Mouse (Mus musculus): ENCODE measurements at regions not wholly inside any gene's neighbourhood (a gene's known extent, or its start where the extent isn't known, plus 50 kb on each side); places are given as distances from the start of the nearest gene placed in this dataset.
A peak's percentile ranks its signal among the peaks of the same experiment; 100 is the strongest.

GRCm38 (mm10) chr11:45738331-45738730 is 113.5 kb upstream of the Clint1 start:
- Histone ChIP-seq H3K36me3 (no peaks in the 10 kb centered on the region), H3K9me3 (no peaks in the 10 kb centered on the region), H3K4me2 (replicated peaks) (no peak overlapping the region), H3K4me3 (no peak overlapping the region), H3K27ac (replicated peaks) (no peak overlapping the region), H3K4me1 (no peaks in the 10 kb centered on the region), H3K27me3 (no peaks in the 10 kb centered on the region), H3K9ac (replicated peaks) (no peak overlapping the region)
- no peak for ATAC-seq (replicated peaks)
- WGBS, result 87% methylated on average over 6 of the region's 6 CpGs

GRCm38 (mm10) chr11:45745941-45746340 is 105.9 kb upstream of the Clint1 start:
- Histone ChIP-seq H3K27ac (replicated peaks) (no peak overlapping the region), H3K36me3 (no peaks in the 10 kb centered on the region), H3K9me3 (no peaks in the 10 kb centered on the region), H3K9ac (replicated peaks) (no peak overlapping the region), H3K4me1 (no peaks in the 10 kb centered on the region), H3K4me2 (replicated peaks) (no peak overlapping the region), H3K4me3 (no peak overlapping the region), H3K27me3 (no peaks in the 10 kb centered on the region)
- 90% methylated on average over 2 of the region's 2 CpGs for WGBS
- no peak for ATAC-seq (replicated peaks)

GRCm38 (mm10) chr11:45750249-45750648 is 101.6 kb upstream of the Clint1 start:
- no peak overlapping the region for H3K9ac ChIP-seq (replicated peaks)
- H3K27me3 ChIP-seq, result no peaks in the 10 kb centered on the region
- H3K4me2 ChIP-seq (replicated peaks), result no peak overlapping the region
- H3K4me1 ChIP-seq, result no peaks in the 10 kb centered on the region
- H3K27ac ChIP-seq (replicated peaks), result no peak overlapping the region
- no peaks in the 10 kb centered on the region for H3K9me3 ChIP-seq
- WGBS, result 83% methylated on average over 2 of the region's 2 CpGs
- ATAC-seq (replicated peaks), result no peak
- H3K36me3 ChIP-seq, result no peaks in the 10 kb centered on the region
- no peak overlapping the region for H3K4me3 ChIP-seq

- Histone ChIP-seq H3K4me3 (no peak overlapping the region), H3K9me3 (no peaks in the 10 kb centered on the region), H3K27ac (replicated peaks) (no peak overlapping the region), H3K4me1 (no peaks in the 10 kb centered on the region), H3K4me2 (replicated peaks) (no peak overlapping the region), H3K36me3 (no peaks in the 10 kb centered on the region), H3K27me3 (no peaks in the 10 kb centered on the region), H3K9ac (replicated peaks) (no peak overlapping the region)
- WGBS, result 44% methylated on average over 1 of the region's 1 CpGs
- 0 out of 2 replicates have a peak, but pooled peaks have one; percentile 53 for ATAC-seq (replicated peaks)
Observed at GRCm38 (mm10) chr11:45752237-45752636, 99.6 kb upstream of the Clint1 start.

- H3K4me3 ChIP-seq, result no peak overlapping the region
- H3K27ac ChIP-seq (replicated peaks), result no peak overlapping the region
- no peak overlapping the region for H3K4me2 ChIP-seq (replicated peaks)
- no peak for ATAC-seq (replicated peaks)
- WGBS, result 63% methylated on average over 2 of the region's 2 CpGs
- H3K36me3 ChIP-seq, result no peaks in the 10 kb centered on the region
- H3K27me3 ChIP-seq, result no peaks in the 10 kb centered on the region
- no peak overlapping the region for H3K9ac ChIP-seq (replicated peaks)
- H3K4me1 ChIP-seq, result no peaks in the 10 kb centered on the region
- no peaks in the 10 kb centered on the region for H3K9me3 ChIP-seq
Observed at GRCm38 (mm10) chr11:45752791-45753190, 99.1 kb upstream of the Clint1 start.

- 0 out of 2 replicates have a peak, but pooled peaks have one; percentile 19 for ATAC-seq (replicated peaks)
- Histone ChIP-seq H3K36me3 (no peaks in the 10 kb centered on the region), H3K27me3 (no peaks in the 10 kb centered on the region), H3K4me1 (peaks cover 3% of the 10 kb centered on the region; the same call in 1 of the 2 replicates), H3K4me3 (no peak overlapping the region), H3K4me2 (replicated peaks) (no peak overlapping the region), H3K27ac (replicated peaks) (no peak overlapping the region), H3K9me3 (no peaks in the 10 kb centered on the region), H3K9ac (replicated peaks) (no peak overlapping the region)
- 43% methylated on average over 4 of the region's 4 CpGs for WGBS
Observed at GRCm38 (mm10) chr11:45767081-45767480, 84.8 kb upstream of the Clint1 start.

GRCm38 (mm10) chr11:45782435-45782834 is 69.4 kb upstream of the Clint1 start:
- Histone ChIP-seq H3K9ac (replicated peaks) (no peak overlapping the region), H3K36me3 (no peaks in the 10 kb centered on the region), H3K4me1 (0 out of 2 replicates have a peak, but pooled peaks cover 3% of the 10 kb centered on the region), H3K27ac (replicated peaks) (no peak overlapping the region), H3K4me3 (no peak overlapping the region), H3K27me3 (no peaks in the 10 kb centered on the region), H3K4me2 (replicated peaks) (no peak overlapping the region), H3K9me3 (no peaks in the 10 kb centered on the region)
- 85% methylated on average over 4 of the region's 4 CpGs for WGBS
- no peak for ATAC-seq (replicated peaks)

- Histone ChIP-seq H3K4me2 (replicated peaks) (no peak overlapping the region), H3K27ac (replicated peaks) (no peak overlapping the region), H3K36me3 (no peaks in the 10 kb centered on the region), H3K9ac (replicated peaks) (no peak overlapping the region), H3K4me3 (no peak overlapping the region), H3K27me3 (no peaks in the 10 kb centered on the region), H3K4me1 (0 out of 2 replicates have a peak, but pooled peaks cover 3% of the 10 kb centered on the region), H3K9me3 (no peaks in the 10 kb centered on the region)
- no peak for ATAC-seq (replicated peaks)
- WGBS, result 53% methylated on average over 9 of the region's 9 CpGs
Observed at GRCm38 (mm10) chr11:45785806-45786205, 66.0 kb upstream of the Clint1 start.

- Histone ChIP-seq H3K4me2 (replicated peaks) (no peak overlapping the region), H3K9me3 (no peaks in the 10 kb centered on the region), H3K4me1 (0 out of 2 replicates have a peak, but pooled peaks cover 3% of the 10 kb centered on the region), H3K27ac (replicated peaks) (no peak overlapping the region), H3K9ac (replicated peaks) (no peak overlapping the region), H3K36me3 (no peaks in the 10 kb centered on the region), H3K4me3 (no peak overlapping the region), H3K27me3 (no peaks in the 10 kb centered on the region)
- no peak; the same call in 1 of the 2 replicates for ATAC-seq (replicated peaks)
- WGBS, result 92% methylated on average over 5 of the region's 5 CpGs
Observed at GRCm38 (mm10) chr11:45787408-45787807, 64.4 kb upstream of the Clint1 start.

- Histone ChIP-seq H3K27me3 (no peaks in the 10 kb centered on the region), H3K9me3 (no peaks in the 10 kb centered on the region), H3K9ac (replicated peaks) (no peak overlapping the region), H3K4me1 (0 out of 2 replicates have a peak, but pooled peaks cover 3% of the 10 kb centered on the region), H3K36me3 (no peaks in the 10 kb centered on the region), H3K4me3 (no peak overlapping the region), H3K27ac (replicated peaks) (no peak overlapping the region), H3K4me2 (replicated peaks) (no peak overlapping the region)
- ATAC-seq (replicated peaks), result no peak
- 93% methylated on average over 3 of the region's 3 CpGs for WGBS
Observed at GRCm38 (mm10) chr11:45789886-45790285, 62.0 kb upstream of the Clint1 start.

- Histone ChIP-seq H3K4me1 (no peaks in the 10 kb centered on the region), H3K4me2 (replicated peaks) (no peak overlapping the region), H3K27me3 (no peaks in the 10 kb centered on the region), H3K36me3 (no peaks in the 10 kb centered on the region), H3K9me3 (no peaks in the 10 kb centered on the region), H3K4me3 (no peak overlapping the region), H3K27ac (replicated peaks) (no peak overlapping the region), H3K9ac (replicated peaks) (no peak overlapping the region)
- WGBS, result 46% methylated on average over 8 of the region's 8 CpGs
- no peak for ATAC-seq (replicated peaks)
Observed at GRCm38 (mm10) chr11:45790504-45790903, 61.3 kb upstream of the Clint1 start.

GRCm38 (mm10) chr11:45791696-45792095 is 60.2 kb upstream of the Clint1 start:
- H3K4me2 ChIP-seq (replicated peaks), result no peak overlapping the region
- H3K27me3 ChIP-seq, result no peaks in the 10 kb centered on the region
- no peak overlapping the region for H3K9ac ChIP-seq (replicated peaks)
- H3K27ac ChIP-seq (replicated peaks), result no peak overlapping the region
- no peaks in the 10 kb centered on the region for H3K9me3 ChIP-seq
- no peaks in the 10 kb centered on the region for H3K4me1 ChIP-seq
- no peak for ATAC-seq (replicated peaks)
- no peak overlapping the region for H3K4me3 ChIP-seq
- 90% methylated on average over 2 of the region's 2 CpGs for WGBS
- no peaks in the 10 kb centered on the region for H3K36me3 ChIP-seq

- Histone ChIP-seq H3K4me2 (replicated peaks) (no peak overlapping the region), H3K27me3 (no peaks in the 10 kb centered on the region), H3K9me3 (no peaks in the 10 kb centered on the region), H3K27ac (replicated peaks) (no peak overlapping the region), H3K36me3 (no peaks in the 10 kb centered on the region), H3K9ac (replicated peaks) (no peak overlapping the region), H3K4me1 (peaks cover 3% of the 10 kb centered on the region; the same call in 1 of the 2 replicates), H3K4me3 (no peak overlapping the region)
- ATAC-seq (replicated peaks), result no peak
- 72% methylated on average over 5 of the region's 5 CpGs for WGBS
Observed at GRCm38 (mm10) chr11:45794361-45794981, 57.4 kb upstream of the Clint1 start.

Data from forebrain, embryonic 15.5 days (tissue).